Mouse (Mus musculus) liver, embryonic 14 days (tissue): ENCODE measurements around the gene Pacs2. TPM values are rescaled to one million over a fixed set of nuclear protein-coding genes. Genes with fewer than 3 reads are reported as not detected.

Source experiments
- polyA plus RNA-seq: library from polyadenylated mRNA; depleted of rRNA; stranded (reverse); fragments of >200 nt; gene quantifications from 2 replicates; pipeline ENCODE4 v1.2.3, GENCODE M21; 2012; rRNA removed

Pacs2 gene
- polyA plus RNA-seq, result 10.3 and 11.2 TPM in 2 replicates

GRCm38 (mm10) chr12:113013604-113014558, at the start of gene Pacs2:
TSS of gene Pacs2 (plus strand) at chr12:113014508.

GRCm38 (mm10) chr12:112976371-112977073, 37.8 kb upstream of the Pacs2 start, which contains the start of gene Btbd6:
TSS of gene Btbd6 (plus strand) at chr12:112976482.

GRCm38 (mm10) chr12:113000294-113001132, 13.8 kb upstream of the Pacs2 start, which contains the start of gene Brf1:
TSS of gene Brf1 (minus strand) at chr12:113000704.

GRCm38 (mm10) chr12:113074329-113075062, 60.2 kb downstream of the Pacs2 start, which contains the start of gene Tex22:
TSS of gene Tex22 (plus strand) at chr12:113074502.

GRCm38 (mm10) chr12:113097749-113098281, 83.5 kb downstream of the Pacs2 start, which contains the start of gene Mta1:
TSS of gene Mta1 (plus strand) at chr12:113098278.

Other genes starting within 250 kb of the Pacs2 start
- 0.06 and 0.15 TPM in 2 replicates for gene Ahnak2, start 211.9 kb upstream of the Pacs2 start, polyA plus RNA-seq
- 0.16 and 0.19 TPM in 2 replicates for gene Clba1, start 205.6 kb upstream of the Pacs2 start, polyA plus RNA-seq
- 37.9 and 43.0 TPM in 2 replicates for gene Cdca4, start 185.1 kb upstream of the Pacs2 start, polyA plus RNA-seq
- 0.27 and 0.40 TPM in 2 replicates for gene Gpr132, start 146.3 kb upstream of the Pacs2 start, polyA plus RNA-seq
- gene Jag2, start 84.7 kb upstream of the Pacs2 start, polyA plus RNA-seq, result 0.26 and 0.30 TPM in 2 replicates
- 6.9 and 7.9 TPM in 2 replicates for gene Nudt14, start 72.4 kb upstream of the Pacs2 start, polyA plus RNA-seq
- gene Btbd6, start 38.0 kb upstream of the Pacs2 start, polyA plus RNA-seq, result 3.4 and 5.0 TPM in 2 replicates
- 31.0 and 33.3 TPM in 2 replicates for gene Brf1, start 13.8 kb upstream of the Pacs2 start, polyA plus RNA-seq
- gene Tex22, start 60.0 kb downstream of the Pacs2 start, polyA plus RNA-seq, result not detected in 2 replicates
- gene Mta1, start 83.8 kb downstream of the Pacs2 start, polyA plus RNA-seq, result 20.7 and 22.6 TPM in 2 replicates
- gene Crip2, start 125.7 kb downstream of the Pacs2 start, polyA plus RNA-seq, result 25.7 and 29.8 TPM in 2 replicates
- gene Crip1, start 131.8 kb downstream of the Pacs2 start, polyA plus RNA-seq, result 84.7 and 100 TPM in 2 replicates
- gene Tedc1, start 141.9 kb downstream of the Pacs2 start, polyA plus RNA-seq, result 7.2 and 7.9 TPM in 2 replicates
- gene Tmem121, start 171.4 kb downstream of the Pacs2 start, polyA plus RNA-seq, result 0.25 and 0.37 TPM in 2 replicates